Mouse (Mus musculus): Measurements from ENCODE around the gene Lhfpl5. TPM values are rescaled to one million over a fixed set of nuclear protein-coding genes. Genes with fewer than 3 reads are reported as not detected.

Gene Lhfpl5
- polyA plus RNA-seq (2015; fragmentation: Nextera tagmentation; extraction: Ambion mirVana): 5.3 and 8.9 TPM in 2 replicates

DNA sequence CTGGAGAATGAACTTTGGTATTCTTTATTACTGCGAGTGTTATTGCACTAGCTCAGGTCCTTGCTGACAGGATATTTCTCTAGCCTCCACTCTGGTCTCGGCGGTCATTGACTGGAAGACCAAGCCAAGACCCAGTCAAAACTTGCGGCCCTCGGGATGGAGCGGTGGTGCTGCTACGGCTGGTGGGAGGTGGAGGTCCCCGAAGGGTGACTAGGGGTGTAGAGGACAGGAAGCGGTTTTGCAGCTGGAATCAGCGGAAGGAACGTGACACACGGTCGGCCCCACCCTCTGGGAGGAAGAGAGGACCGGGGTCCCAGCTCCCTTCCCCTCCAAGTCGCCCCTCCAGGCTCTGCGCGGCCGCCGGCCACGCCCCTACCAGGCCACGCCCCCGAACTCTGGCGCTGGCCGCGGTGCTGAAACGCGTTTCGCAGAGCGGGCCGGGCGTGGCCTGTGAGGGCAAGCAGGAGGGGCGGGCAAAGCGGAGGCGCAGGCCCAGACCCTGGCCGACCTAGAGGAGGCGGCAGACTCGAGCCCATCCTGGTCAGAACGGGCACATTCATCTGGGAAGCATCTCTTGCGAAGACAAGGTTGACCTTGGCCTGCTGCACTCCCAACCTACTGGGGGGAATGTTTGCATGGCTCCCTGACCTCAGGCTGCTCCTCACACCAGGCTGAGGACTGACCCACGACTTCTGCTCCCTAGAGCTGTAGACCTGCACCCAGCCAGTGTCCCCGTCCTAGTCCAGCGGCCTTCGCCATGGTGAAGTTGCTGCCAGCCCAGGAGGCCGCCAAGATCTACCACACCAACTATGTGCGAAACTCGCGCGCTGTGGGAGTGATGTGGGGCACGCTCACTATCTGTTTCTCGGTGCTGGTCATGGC is at the start of gene Lhfpl5:
Lhfpl5 (plus strand) TSS at position 398 of the 882 bp plus-strand sequence.

DNA sequence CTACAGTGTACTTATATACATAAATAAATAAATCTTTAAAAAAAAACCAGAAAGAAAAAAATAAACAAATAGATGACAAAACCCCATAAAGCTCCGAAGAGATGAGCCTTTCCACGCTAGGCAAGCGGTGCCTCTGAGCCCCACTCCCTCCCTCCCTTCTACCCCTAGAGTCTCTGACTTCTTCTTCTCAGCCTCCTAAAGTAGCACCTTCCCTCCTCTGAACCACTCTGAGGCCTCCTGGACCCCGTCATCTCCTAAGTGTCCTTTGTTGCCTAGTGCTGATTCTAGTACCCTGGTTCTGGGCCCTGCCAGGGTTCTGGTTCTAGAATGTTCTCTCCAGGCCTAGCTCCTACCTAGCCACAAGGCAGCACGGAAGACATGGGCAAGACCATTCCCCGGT is 44.9 kb upstream of the Lhfpl5 start, which contains the start of gene Armc12:
Armc12 (plus strand) TSS at position 301 of the 400 bp plus-strand sequence.

DNA sequence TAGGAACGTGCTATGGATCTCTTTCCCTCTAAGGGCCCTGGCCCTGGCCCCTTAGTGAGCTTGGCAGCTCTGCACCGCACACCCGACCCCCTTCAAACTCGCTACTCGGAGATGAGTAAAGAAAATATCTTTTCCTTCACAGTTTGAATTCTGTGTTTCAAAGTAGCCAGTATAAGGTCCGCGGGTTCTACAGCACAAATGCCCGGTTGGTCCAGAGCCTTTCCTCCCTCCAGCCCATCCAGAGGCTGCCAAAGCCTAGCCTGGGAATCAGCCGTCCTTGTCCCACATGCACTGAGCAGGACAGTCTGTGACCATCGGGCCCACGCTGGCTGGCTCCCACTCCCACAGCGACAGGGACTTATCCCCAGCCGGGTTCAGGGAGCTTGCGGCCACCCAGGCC is 26.3 kb upstream of the Lhfpl5 start, which contains the start of gene Clpsl2:
Clpsl2 (plus strand) TSS at position 301 of the 400 bp plus-strand sequence.

DNA sequence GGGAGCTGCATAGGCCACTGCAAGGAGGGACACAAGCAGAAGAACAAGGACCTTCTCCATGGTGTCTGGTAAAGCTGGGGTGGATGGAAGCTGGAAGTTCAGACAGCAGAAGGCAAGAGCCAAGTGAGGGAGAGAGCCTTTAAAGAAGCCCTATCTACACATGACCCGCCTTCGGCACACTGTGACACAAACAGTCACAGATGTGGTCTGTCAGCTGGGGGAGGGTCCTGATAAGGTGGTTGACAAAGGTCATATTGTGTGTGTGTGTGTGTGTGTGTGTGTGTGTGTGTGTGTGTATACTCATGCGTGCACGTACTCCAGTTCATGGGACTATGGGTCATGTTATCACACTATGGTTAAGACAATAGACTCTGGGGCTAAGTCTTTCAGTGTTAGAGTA is 14.8 kb upstream of the Lhfpl5 start, which contains the start of gene Clps:
Clps (minus strand) TSS at position 169 of the 400 bp plus-strand sequence.

GRCm38 (mm10) chr17:28622300-28622759 is 46.9 kb downstream of the Lhfpl5 start, which contains the start of gene Srpk1:
Gene Srpk1 (minus strand): TSS chr17:28622709.

Small RNAs within 50 kb of the gene (microRNA-seq; reads per million reads assigned to microRNA genes)
- gene Gm25195 (ENCODE audit: borderline replicate concordance, insufficient number of aligned reads) (not detected), gene Mir6969 (ENCODE audit: borderline replicate concordance, insufficient number of aligned reads) (not detected)

Other genes starting within 250 kb of the Lhfpl5 start
- gene Rpl10a, start 247.2 kb upstream of the Lhfpl5 start, polyA plus RNA-seq (2015; fragmentation: Nextera tagmentation; extraction: Ambion mirVana): 508 and 655 TPM in 2 replicates
- gene Tead3, start 224.8 kb upstream of the Lhfpl5 start, polyA plus RNA-seq (2015; fragmentation: Nextera tagmentation; extraction: Ambion mirVana): 4.6 and 6.3 TPM in 2 replicates
- gene Tulp1, start 210.4 kb upstream of the Lhfpl5 start, polyA plus RNA-seq (2015; fragmentation: Nextera tagmentation; extraction: Ambion mirVana): 3.3 and 4.6 TPM in 2 replicates
- 24.5 and 33.5 TPM in 2 replicates for gene Fkbp5, start 58.1 kb upstream of the Lhfpl5 start, polyA plus RNA-seq (2015; fragmentation: Nextera tagmentation; extraction: Ambion mirVana)
- not detected in 2 replicates for gene Armc12, start 44.8 kb upstream of the Lhfpl5 start, polyA plus RNA-seq (2015; fragmentation: Nextera tagmentation; extraction: Ambion mirVana)
- gene Clpsl2, start 26.2 kb upstream of the Lhfpl5 start, polyA plus RNA-seq (2015; fragmentation: Nextera tagmentation; extraction: Ambion mirVana): not detected in 2 replicates
- gene Clps, start 14.9 kb upstream of the Lhfpl5 start, polyA plus RNA-seq (2015; fragmentation: Nextera tagmentation; extraction: Ambion mirVana): 2.8 TPM in 1 of 2 replicates, not detected in the other
- gene Srpk1, start 47.1 kb downstream of the Lhfpl5 start, polyA plus RNA-seq (2015; fragmentation: Nextera tagmentation; extraction: Ambion mirVana): 29.1 and 41.5 TPM in 2 replicates
- 0.47 and 0.95 TPM in 2 replicates for gene Slc26a8, start 114.6 kb downstream of the Lhfpl5 start, polyA plus RNA-seq (2015; fragmentation: Nextera tagmentation; extraction: Ambion mirVana)
- gene Mapk14, start 115.7 kb downstream of the Lhfpl5 start, polyA plus RNA-seq (2015; fragmentation: Nextera tagmentation; extraction: Ambion mirVana): 24.6 and 35.4 TPM in 2 replicates
- 1.1 and 1.6 TPM in 2 replicates for gene AC170998.1, start 150.4 kb downstream of the Lhfpl5 start, polyA plus RNA-seq (2015; fragmentation: Nextera tagmentation; extraction: Ambion mirVana)
- gene Mapk13, start 193.7 kb downstream of the Lhfpl5 start, polyA plus RNA-seq (2015; fragmentation: Nextera tagmentation; extraction: Ambion mirVana): 82.7 and 217 TPM in 2 replicates
- gene Brpf3, start 225.4 kb downstream of the Lhfpl5 start, polyA plus RNA-seq (2015; fragmentation: Nextera tagmentation; extraction: Ambion mirVana): 7.8 and 13.0 TPM in 2 replicates

Measured in adrenal gland, postnatal 0 days (tissue).